Mouse (Mus musculus) brown adipose tissue, adult 24 weeks (tissue): ENCODE measurements around the gene Tnfaip6. TPM values are rescaled to one million over a fixed set of nuclear protein-coding genes. Genes with fewer than 3 reads are reported as not detected.

Experiments
- H3K27ac ChIP-seq: fragments of 200-500 bp; replicated peaks from 2 replicates; pipeline ENCODE4 v1.5.1; 2012; ENCODE audit warnings: low read depth, mild to moderate bottlenecking, low read length
- H3K4me1 ChIP-seq: fragments of 200-500 bp; 2 replicates; pipeline ENCODE4 v1.6.1; 2012; ENCODE audit warnings: low read length, mixed read lengths; ENCODE audit not compliant: control insufficient read depth, insufficient read depth, insufficient read length
- H3K4me3 ChIP-seq: fragments of 200-500 bp; 2 replicates; pipeline ENCODE4 v1.5.1; 2012; ENCODE audit warnings: low read depth, mild to moderate bottlenecking, low read length, moderate library complexity; ENCODE audit not compliant: insufficient read depth
- polyA plus RNA-seq: library from polyadenylated mRNA; stranded (reverse); fragments of >200 nt; gene quantifications from 2 replicates; pipeline ENCODE4 v1.2.4, GENCODE M21; 2012; ENCODE audit not compliant: missing spikeins, insufficient read depth, insufficient read length

The Tnfaip6 gene
- polyA plus RNA-seq, 1 experiment: 2.2 TPM

DNA sequence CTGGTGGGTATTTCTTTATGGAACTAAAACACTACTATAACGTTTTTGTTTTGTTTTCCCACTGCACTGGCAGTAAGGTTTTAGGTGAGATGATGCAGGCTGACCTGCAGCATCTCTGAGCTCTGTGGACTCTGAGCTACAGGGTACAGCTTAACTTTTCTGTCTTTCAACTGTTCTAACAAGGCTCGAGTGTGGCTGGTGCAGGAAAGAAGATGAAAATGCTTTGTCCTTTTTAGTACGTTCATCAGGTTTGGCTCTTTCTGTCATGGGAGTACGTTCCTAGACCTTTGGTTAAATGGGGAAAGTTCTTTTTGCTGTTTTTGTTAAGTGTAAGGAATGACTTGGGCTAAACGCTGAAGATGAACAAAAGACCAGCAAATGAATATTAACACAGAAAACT lies 749 bp downstream of the Tnfaip6 start:
- H3K27ac ChIP-seq: no peak overlapping the region
- H3K4me1 ChIP-seq: no peaks in the 10 kb centered on the region; the same call in 1 of the 2 replicates
- H3K4me3 ChIP-seq: peak overlapping the region; percentile 13; the same call in 1 of the 2 replicates

DNA sequence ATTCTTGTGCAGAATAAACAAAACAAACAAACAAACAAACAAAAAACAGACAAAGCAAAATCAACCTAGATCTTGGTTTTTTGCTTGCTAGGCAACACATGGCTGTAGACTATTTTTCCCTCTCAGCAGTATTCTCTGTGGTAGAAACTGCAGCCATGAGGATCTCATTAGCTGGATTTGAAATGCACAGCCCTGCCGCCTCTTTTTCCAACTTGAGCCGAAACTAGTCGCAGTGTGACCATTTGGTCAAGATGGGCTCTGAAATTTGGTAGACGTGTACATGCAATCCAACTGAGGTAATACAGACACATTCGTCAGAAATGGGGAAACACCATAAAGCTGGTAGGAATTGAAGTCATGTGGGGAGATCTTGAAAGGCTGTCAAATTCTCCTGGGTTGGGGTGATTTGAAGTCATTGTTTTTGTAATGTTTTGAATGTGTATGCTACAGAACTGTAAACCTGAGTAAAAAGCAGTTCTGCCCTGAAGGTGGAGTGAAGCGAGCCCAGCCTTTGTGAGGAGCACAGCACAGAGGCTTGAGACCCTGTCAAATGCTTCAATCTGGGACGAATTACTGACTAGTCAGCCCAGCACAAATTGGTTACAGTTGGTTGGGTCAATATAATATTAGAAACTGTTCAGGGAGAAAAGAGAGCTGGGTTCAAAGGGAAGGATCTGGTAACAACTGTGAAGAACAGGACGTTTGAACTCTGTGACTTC lies 1.4 kb downstream of the Tnfaip6 start:
- Histone ChIP-seq H3K4me3 (no peak overlapping the region), H3K4me1 (no peaks in the 10 kb centered on the region; the same call in 1 of the 2 replicates), H3K27ac (no peak overlapping the region)

DNA sequence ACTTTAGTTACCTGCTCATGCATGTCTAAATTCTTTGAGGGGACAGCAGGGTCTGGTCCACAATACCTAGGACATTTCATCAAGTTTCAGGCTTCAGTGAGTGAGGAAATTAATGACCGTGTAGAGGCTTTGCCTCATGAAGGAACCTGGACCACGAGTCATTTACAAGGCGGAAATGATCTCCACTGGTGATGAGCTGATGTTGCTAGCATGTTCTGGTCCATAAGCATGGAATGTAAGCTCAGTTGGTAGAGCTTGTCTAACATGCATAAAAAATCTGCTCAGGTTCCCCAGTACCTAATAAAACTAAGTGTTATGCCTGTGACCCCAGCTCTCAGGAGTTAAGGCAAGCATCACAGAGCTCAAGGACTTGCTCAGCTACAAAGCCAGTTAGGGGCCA lies 4.3 kb downstream of the Tnfaip6 start:
- no peak overlapping the region for H3K4me3 ChIP-seq
- no peaks in the 10 kb centered on the region; the same call in 1 of the 2 replicates for H3K4me1 ChIP-seq
- no peak overlapping the region for H3K27ac ChIP-seq

DNA sequence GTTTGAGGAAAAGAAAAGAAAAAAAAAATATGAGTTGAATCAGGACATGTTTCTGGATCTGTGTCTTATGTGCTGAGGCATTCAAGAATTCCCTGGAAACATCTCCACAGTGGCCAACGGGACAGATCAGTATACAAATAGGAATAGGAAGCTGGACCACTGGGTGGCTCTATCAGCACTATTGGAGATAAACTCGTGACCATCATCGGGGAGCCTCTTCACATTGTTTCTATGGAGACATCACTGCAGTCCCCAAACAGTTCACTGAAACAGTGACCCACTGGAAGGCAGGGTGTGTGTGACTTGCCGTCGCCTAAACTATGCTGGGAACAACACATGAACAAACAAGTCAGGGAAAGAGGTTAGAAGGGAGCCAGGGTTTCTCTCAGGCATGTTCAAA lies 4.9 kb downstream of the Tnfaip6 start:
- H3K27ac ChIP-seq: no peak overlapping the region
- H3K4me1 ChIP-seq: no peaks in the 10 kb centered on the region; the same call in 1 of the 2 replicates
- H3K4me3 ChIP-seq: no peak overlapping the region

DNA sequence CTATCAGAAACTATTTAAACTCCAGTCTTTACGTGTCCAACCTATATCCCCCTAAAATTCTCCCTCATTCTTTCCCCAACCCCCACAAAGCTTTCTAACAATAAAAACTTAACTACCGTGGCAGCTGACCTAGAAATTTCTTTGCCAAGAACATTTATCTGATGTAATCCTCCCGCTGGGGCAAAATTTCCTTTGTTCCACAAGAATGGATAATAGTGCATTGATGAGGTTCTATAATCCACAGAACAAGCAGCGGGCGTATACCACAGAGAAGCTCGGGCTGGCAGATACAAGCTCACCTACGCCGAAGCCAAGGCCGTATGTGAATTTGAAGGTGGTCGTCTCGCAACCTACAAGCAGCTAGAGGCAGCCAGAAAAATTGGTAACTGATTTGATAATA lies 5.7 kb downstream of the Tnfaip6 start:
- H3K4me3 ChIP-seq: no peak overlapping the region
- no peaks in the 10 kb centered on the region; the same call in 1 of the 2 replicates for H3K4me1 ChIP-seq
- no peak overlapping the region for H3K27ac ChIP-seq

DNA sequence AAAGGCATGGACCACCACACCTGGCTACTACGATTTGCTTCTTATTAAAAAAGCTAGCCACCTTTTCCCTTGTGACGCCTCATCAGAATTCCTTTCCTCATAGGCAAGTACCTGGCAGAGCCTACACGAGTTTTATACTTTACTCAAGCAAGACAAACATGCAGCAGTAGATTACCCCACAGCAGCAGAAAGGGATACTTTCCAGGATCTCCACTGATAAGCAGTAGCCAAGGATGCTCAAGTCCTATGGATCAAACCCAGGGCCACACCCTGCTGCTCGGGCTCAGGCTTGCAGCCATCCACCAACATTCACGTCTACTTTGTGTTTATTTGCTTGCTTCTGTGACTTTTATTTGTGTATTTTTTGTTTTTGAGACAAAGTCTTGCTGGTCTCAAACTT lies 8.2 kb downstream of the Tnfaip6 start:
- Histone ChIP-seq H3K4me3 (no peak overlapping the region), H3K4me1 (no peaks in the 10 kb centered on the region; the same call in 1 of the 2 replicates), H3K27ac (no peak overlapping the region)

DNA sequence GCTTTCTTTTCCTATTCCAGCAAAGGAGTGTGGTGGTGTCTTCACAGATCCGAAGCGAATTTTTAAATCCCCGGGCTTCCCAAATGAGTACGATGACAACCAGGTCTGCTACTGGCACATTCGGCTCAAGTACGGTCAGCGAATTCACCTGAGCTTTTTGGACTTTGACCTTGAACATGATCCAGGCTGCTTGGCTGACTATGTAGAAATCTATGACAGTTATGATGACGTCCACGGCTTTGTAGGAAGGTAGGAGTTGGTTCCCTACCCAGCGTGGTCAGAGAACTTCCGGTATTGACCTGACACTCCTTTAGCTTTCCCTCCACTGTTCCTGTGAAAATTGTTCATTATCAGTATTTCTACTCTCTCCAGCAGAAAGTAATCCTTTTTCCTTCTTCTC lies 13.0 kb downstream of the Tnfaip6 start:
- H3K27ac ChIP-seq: no peak overlapping the region
- no peak overlapping the region for H3K4me3 ChIP-seq
- no peaks in the 10 kb centered on the region for H3K4me1 ChIP-seq

DNA sequence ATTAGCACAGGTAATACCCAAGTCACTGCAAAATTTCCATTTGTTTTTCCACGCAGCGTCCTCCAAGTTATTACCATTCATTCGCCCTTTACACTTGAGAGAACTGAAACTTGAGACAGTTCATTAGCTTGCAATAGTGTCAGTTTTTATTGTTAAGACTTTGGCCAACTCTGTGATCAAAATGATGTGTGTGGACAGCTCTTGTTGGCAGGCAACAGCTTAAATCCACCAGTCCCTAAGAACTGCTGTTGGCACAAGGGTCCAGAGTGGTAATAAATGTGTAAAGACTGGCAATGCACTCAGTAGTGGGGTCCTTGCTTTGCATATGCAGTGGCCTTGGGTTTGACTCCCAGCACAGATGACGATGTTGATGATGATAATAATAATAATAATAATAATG lies 14.5 kb downstream of the Tnfaip6 start:
- no peak overlapping the region for H3K4me3 ChIP-seq
- no peaks in the 10 kb centered on the region for H3K4me1 ChIP-seq
- no peak overlapping the region for H3K27ac ChIP-seq

DNA sequence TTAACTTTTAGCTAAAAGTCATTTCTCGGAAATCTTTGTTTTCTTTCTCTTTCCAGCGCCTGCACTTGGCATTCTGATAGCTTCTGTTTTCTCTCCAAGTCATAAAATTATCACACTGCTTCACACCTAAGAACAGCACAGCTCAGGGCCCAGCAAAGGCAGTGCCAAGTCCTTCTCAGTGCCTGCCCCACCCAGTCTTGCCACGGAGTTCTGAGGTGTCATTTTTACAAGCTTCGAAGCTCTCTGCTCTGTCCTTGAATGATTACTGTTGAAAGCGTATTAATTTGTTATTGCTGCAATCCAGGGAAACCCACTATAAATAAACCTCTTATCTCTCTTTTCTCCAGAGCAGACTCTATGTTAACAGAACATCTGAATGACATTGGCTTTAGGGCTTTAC lies 15.7 kb downstream of the Tnfaip6 start:
- Histone ChIP-seq H3K4me1 (no peaks in the 10 kb centered on the region), H3K27ac (no peak overlapping the region), H3K4me3 (no peak overlapping the region)

DNA sequence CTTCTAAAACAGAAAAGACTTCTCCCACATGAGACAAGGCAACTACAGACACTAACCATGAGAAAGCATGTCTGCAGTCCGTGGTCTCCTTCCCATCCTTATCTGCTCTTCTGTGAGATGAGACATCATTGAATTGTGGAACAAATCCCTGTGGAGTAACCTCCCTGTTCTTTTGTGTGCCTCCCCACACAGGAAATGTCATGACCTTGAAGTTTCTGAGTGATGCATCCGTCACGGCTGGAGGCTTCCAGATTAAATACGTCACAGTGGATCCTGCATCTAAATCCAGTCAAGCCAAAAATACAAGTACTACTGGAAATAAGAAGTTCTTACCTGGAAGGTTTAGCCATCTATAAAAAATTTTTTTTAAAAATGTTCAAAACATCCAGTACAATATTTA lies 17.8 kb downstream of the Tnfaip6 start:
- H3K27ac ChIP-seq: no peak overlapping the region
- no peak overlapping the region for H3K4me3 ChIP-seq
- no peaks in the 10 kb centered on the region for H3K4me1 ChIP-seq

DNA sequence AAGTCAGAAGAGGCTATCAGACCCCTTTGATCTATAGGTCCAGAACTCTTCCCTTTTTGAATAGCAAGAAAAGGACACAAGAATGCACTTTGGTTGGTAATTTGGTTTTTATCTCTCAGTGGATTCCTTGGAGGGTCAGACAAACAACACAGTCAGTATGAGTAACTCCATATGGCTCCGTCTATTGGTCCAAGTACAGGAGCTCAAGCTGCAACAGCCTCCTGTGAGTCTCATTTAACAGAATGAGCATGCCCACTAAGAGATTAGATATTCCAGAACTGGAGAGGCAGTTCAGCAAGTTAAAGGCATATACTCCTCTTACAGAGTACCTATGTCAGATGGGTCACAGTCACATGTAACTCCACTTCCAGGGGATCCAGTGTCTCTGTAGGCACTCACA lies 19.3 kb downstream of the Tnfaip6 start:
- Histone ChIP-seq H3K4me1 (no peaks in the 10 kb centered on the region), H3K4me3 (no peak overlapping the region), H3K27ac (no peak overlapping the region)

DNA sequence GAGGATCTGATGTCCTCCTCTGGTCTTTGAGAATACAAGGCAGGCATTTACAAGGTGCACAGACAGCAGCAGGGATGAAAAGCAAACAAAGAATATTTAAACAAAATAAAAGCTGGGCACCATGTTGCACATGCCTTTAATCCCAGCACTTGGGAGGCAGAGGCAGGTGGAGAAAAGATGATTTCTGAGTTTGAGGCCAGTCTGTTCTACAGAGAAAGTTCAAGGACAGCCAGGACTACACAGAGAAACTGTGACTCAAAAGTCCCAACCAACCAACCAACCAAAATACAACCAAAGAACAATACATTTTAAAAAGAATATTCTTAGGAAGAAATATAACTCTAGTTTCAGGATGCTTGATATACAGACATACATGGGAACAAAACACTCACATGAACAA lies 19.9 kb downstream of the Tnfaip6 start:
- Histone ChIP-seq H3K4me3 (no peak overlapping the region), H3K27ac (no peak overlapping the region), H3K4me1 (no peaks in the 10 kb centered on the region)

DNA sequence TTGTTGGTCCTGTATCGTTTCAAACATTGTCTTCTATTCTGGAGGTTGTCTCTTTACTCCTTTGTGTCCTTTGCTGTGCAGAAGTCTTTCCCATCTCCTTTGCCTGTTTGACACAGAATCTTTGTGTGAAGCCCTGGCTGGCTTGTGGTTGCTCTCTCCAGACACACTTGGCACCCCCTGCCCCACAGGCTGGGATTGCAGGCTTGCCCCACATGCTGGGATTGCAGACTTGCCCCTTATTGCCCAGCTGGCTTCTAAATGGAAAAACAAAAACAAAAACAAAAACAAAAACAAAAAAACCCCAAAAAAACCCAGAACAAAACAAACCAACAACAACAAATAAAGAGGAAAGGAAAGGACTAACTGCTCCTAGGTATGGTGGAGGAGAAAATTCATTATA lies 30.8 kb downstream of the Tnfaip6 start:
- Histone ChIP-seq H3K27ac (no peak overlapping the region), H3K4me1 (no peaks in the 10 kb centered on the region), H3K4me3 (no peak overlapping the region)

DNA sequence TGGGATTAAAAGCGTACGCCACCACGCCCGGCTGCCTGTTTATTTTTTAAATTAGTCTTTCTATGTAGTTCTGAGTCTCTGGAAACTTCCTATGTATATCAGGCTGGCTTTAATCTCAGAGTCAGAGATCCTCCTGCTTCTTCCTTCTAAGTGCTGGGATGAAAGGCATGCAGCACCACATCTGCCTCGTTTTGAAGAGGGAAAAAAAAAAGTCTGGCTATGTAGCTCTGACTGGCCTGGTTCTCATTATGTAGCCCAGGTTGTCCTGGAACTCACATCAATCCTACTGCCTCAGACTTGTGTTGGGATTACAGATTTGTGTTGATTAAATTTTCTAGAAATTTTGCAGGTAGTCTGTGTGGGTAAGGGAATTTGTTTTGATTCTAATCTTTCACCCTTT lies 33.0 kb downstream of the Tnfaip6 start:
- Histone ChIP-seq H3K4me1 (no peaks in the 10 kb centered on the region; the same call in 1 of the 2 replicates), H3K4me3 (no peak overlapping the region), H3K27ac (no peak overlapping the region)

DNA sequence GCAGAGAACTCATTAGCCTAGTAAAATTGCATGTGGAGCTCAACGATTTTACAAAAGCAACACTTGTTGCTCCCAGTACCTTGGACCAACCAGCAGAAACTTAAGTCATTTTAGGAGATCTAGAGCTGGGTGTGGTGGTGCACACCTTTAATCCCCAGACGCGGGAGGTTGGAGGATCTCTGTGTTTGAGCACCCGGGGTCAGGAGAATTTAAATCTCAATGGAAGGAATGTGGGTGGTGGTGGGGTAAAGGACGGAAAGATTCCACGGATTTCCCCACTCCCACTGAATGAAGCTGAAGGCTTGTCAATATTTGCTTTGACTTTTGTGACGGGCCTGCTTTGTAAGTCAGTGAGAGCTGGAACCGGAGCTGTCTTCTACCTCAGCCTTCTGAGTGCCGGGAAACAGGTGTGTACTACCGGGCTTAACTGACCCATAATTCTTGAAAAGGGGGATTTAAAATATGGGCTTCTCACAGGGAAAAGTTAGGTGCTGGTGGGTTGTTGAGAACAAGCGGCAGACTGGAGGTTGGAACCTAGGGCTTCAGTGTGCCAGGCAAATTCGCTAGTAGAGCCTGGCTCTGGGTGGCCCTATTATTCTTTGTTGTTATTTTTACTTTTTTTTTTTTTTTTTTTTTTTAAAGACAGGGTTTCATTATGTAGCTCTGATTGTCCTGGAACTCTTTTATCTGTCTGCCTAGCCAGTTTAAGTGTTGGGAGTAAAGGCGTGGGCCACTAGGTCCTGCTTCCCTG lies 33.6 kb downstream of the Tnfaip6 start:
- Histone ChIP-seq H3K27ac (no peak overlapping the region), H3K4me3 (no peak overlapping the region), H3K4me1 (no peaks in the 10 kb centered on the region; the same call in 1 of the 2 replicates)

DNA sequence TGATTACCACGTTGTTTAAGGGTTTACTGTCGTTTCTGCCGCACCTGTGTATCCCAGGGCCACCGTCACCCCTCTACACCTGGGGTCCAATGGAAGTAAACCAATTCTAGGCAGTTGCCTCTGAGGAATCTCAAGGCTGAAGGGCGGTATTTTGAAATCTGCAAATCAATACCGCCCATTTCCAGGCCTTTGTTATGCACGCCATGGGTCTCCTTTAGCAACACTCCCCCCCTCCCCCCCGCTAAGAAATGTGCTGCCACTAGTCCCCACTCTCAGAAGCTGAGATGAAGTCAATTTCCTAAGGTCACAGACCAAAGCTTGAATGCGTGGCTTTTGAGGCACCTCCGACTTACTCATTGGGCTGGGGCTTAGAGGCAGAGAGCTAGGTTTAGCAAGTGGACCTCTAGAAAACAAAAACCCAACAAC lies 34.3 kb downstream of the Tnfaip6 start:
- Histone ChIP-seq H3K4me3 (peak overlapping the region; percentile 100), H3K27ac (no peak overlapping the region), H3K4me1 (no peaks in the 10 kb centered on the region; the same call in 1 of the 2 replicates)
